Mouse (Mus musculus): ENCODE measurements at regions not wholly inside any gene's neighbourhood (a gene's known extent, or its start where the extent isn't known, plus 50 kb on each side); places are given as distances from the start of the nearest gene placed in this dataset.

DNA sequence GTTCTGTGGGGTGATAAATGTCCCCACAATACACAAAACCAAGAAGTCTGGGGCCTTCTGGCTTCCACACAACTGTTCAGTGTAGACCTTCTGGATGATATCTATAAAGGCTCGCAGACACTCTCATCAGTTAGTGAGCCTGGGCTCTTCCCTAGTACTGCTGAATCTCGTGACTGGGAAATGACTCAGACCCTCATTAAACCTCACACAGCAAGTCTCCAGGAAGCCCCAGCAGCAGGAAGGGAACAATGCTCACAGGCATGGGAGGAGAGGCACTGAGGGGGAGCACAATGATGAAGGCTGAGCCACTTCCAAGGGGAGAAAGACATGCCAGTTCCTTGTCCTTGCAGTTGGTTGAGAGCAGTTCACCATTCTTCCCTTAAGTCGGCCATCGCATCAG, 66.5 kb upstream of the Btg1 start:
- no peaks in the 10 kb centered on the region for H3K36me3 ChIP-seq (replicated peaks)
- no peak overlapping the region for H3K27ac ChIP-seq (replicated peaks)
- no peak for DNase-seq (ENCODE audit: low spot score)
- H3K4me1 ChIP-seq, result peaks cover 8% of the 10 kb centered on the region; the same call in 1 of the 2 replicates
- no peak overlapping the region for H3K4me3 ChIP-seq
- no peaks in the 10 kb centered on the region for H3K27me3 ChIP-seq (replicated peaks; ENCODE audit: low read depth, poor library complexity, severe bottlenecking)
- WGBS, result 80% methylated on average over 4 of the region's 4 CpGs
- H3K9me3 ChIP-seq, result no peaks in the 10 kb centered on the region

DNA sequence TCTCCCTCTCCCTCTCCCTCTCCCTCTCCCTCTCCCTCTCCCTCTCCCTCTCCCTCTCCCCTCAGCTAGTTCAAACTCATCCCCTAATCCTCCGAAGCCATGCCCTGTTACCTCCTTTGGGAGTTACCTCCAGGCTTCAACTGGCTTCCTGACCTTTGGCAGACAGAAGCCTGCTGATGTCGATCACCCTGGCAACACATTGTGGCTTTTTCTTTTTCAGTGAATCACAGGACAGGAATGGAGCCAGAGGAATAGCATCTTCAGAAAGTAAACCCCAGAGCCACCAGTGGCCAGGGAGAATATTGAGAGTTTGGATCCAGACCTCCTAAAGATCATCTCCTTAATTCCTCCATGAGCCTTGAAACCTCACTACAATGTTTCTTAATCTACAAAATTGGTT, 59.5 kb upstream of the Btg1 start:
- no peaks in the 10 kb centered on the region for H3K27me3 ChIP-seq (replicated peaks; ENCODE audit: low read depth, poor library complexity, severe bottlenecking)
- H3K27ac ChIP-seq (replicated peaks), result no peak overlapping the region
- no peak overlapping the region for H3K4me3 ChIP-seq
- peaks cover 4% of the 10 kb centered on the region; the same call in 1 of the 2 replicates for H3K9me3 ChIP-seq
- DNase-seq (ENCODE audit: low spot score), result no peak
- no peaks in the 10 kb centered on the region for H3K36me3 ChIP-seq (replicated peaks)
- H3K4me1 ChIP-seq, result no peaks in the 10 kb centered on the region
- 37% methylated on average over 2 of the region's 2 CpGs for WGBS

DNA sequence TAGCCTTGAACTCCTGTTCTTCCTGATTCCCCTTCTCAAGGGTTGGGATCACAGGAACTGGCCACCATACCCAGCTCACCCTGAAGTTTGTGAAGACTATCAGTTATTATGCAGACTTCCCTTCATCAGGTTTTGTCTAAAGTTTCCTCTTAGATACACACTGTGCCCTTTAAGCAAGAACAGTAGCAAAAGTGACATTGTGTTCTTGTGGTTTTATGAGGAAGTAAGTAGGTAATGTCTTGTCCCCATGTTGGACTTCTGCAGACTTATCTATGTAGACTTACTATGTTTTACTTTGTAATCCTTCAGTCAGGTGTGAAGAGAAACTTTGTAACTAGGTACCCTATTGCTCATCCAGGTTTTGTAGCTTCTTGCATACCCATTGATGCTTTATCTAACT, 51.5 kb upstream of the Btg1 start:
- Histone ChIP-seq H3K4me3 (no peak overlapping the region), H3K27ac (replicated peaks) (no peak overlapping the region), H3K27me3 (replicated peaks; ENCODE audit: low read depth, poor library complexity, severe bottlenecking) (no peaks in the 10 kb centered on the region), H3K4me1 (no peaks in the 10 kb centered on the region), H3K36me3 (replicated peaks) (no peaks in the 10 kb centered on the region), H3K9me3 (peaks cover 10% of the 10 kb centered on the region; the same call in 1 of the 2 replicates)
- no peak for DNase-seq (ENCODE audit: low spot score)
